Mouse (Mus musculus): Measurements from ENCODE around the gene Gm44805.

GRCm38 (mm10) chr7:19682979-19683378 lies 1.8 kb upstream of the Gm44805 start:
- no peak for TF ChIP-seq POLR2A (IDR thresholded peaks at IDR 0.05; ENCODE audit: borderline replicate concordance, control insufficient read depth, low read depth, low read length)
- TF ChIP-seq CTCF (IDR thresholded peaks at IDR 0.05; ENCODE audit: control insufficient read depth, insufficient read depth, low read length), result no peak

All from bone marrow, adult 2 months (tissue).